Mouse (Mus musculus) limb, embryonic 14.5 days (tissue): Measurements from ENCODE around the gene 1520401A03Rik. TPM values are rescaled to one million over a fixed set of nuclear protein-coding genes. Genes with fewer than 3 reads are reported as not detected.

ENCODE experiments used
- ATAC-seq: fragments of 200-750 bp; cut with Nextera tagmentation; 2 replicates; pipeline ENCODE4 v1.8.0; 2017; ENCODE audit warnings: low read depth, moderate number of reproducible peaks, moderate TSS enrichment; ENCODE audit not compliant: low FRiP score
- DNase-seq: peaks from one replicate; pipeline ENCODE4 v3.0.0-alpha.2; 2015; ENCODE audit warnings: low spot score
- H3K27ac ChIP-seq: fragments of 300-500 bp; sonication (generic); replicated peaks from 2 replicates; pipeline ENCODE4 v1.5.1; 2014; ENCODE audit warnings: low read depth, mild to moderate bottlenecking, low read length, moderate library complexity, mixed read lengths
- H3K27me3 ChIP-seq: fragments of 300-500 bp; sonication (generic); 2 replicates; pipeline ENCODE4 v1.6.1; 2014; ENCODE audit warnings: low read length, mixed read lengths; ENCODE audit not compliant: control insufficient read depth, insufficient read depth
- H3K36me3 ChIP-seq: fragments of 300-500 bp; sonication (generic); 2 replicates; pipeline ENCODE4 v1.6.1; 2014; ENCODE audit warnings: mild to moderate bottlenecking, low read length, moderate library complexity, mixed read lengths; ENCODE audit not compliant: control insufficient read depth, insufficient read depth
- H3K4me1 ChIP-seq: fragments of 300-500 bp; sonication (generic); 2 replicates; pipeline ENCODE4 v1.6.1; 2014; ENCODE audit warnings: antibody characterized with exemption, low read length, mixed read lengths; ENCODE audit not compliant: control insufficient read depth, insufficient read depth
- H3K4me2 ChIP-seq: fragments of 300-500 bp; sonication (generic); replicated peaks from 2 replicates; pipeline ENCODE4 v1.6.1; 2014; ENCODE audit warnings: low read depth, mild to moderate bottlenecking, low read length, moderate library complexity; ENCODE audit not compliant: severe bottlenecking
- H3K4me3 ChIP-seq: fragments of 300-500 bp; sonication (generic); replicated peaks from 2 replicates; pipeline ENCODE4 v1.5.1; 2014; ENCODE audit warnings: low read length
- H3K9ac ChIP-seq: fragments of 300-500 bp; sonication (generic); 2 replicates; pipeline ENCODE4 v1.6.1; 2014; ENCODE audit warnings: mild to moderate bottlenecking, low read depth, low read length, moderate library complexity; ENCODE audit not compliant: severe bottlenecking
- H3K9me3 ChIP-seq: fragments of 300-500 bp; sonication (generic); 2 replicates; pipeline ENCODE4 v1.6.1; 2016; ENCODE audit warnings: low read length; ENCODE audit not compliant: control insufficient read depth
- POLR2A ChIP-seq: fragments of 200-500 bp; IDR thresholded peaks from 2 replicates; pipeline ENCODE4 v1.8.0; 2012; ENCODE audit warnings: inconsistent platforms, mild to moderate bottlenecking, moderate library complexity, borderline replicate concordance; ENCODE audit not compliant: insufficient read depth, insufficient read length; ENCODE audit errors: extremely low read depth
- WGBS: fragments of 180-500 bp; shearing (Covaris S2); extraction: QIAGEN DNeasy Blood & Tissue Kit; methylation state at CpG from one replicate; pipeline ENCODE4 v1.1.7; 2014; 5-methylcytosine and 5-hydroxymethylcytosine counted together
- polyA plus RNA-seq, 2 experiments: library from polyadenylated mRNA; depleted of rRNA in 1 of 2; stranded (reverse) in 1 of 2; unstranded in 1 of 2; fragments of >200 nt; fragmentation: Nextera tagmentation in 1 of 2; extraction: Ambion mirVana in 1 of 2; gene quantifications; 2 replicates each; pipeline versions ENCODE4 v1.2.1 to v1.2.3; 2012 to 2014

Gene 1520401A03Rik
- polyA plus RNA-seq, 2 experiments = 1.6 to 4.6 TPM

DNA sequence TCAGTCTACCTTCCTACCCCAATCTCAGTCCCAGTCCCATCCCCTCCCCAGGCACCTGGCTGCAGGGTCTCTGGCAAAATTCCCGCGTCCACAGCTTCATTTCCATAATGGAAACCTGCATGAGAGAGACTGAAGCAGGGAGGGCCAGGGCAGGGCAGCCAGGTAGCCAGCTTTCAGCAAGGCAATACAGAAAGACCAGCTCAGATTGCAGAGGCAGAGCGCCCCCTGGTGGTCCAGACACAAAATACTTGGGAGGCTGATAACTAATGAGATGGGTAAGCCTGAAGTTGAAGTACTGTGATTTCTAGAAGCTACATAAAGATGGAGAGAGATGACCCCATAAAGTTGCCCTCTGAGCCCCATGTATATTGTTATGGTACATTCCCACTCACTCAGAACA lies 16.4 kb downstream of the 1520401A03Rik start:
- WGBS = 6% methylated on average over 3 of the region's 3 CpGs
- no peak for ATAC-seq
- no peak for TF ChIP-seq POLR2A

DNA sequence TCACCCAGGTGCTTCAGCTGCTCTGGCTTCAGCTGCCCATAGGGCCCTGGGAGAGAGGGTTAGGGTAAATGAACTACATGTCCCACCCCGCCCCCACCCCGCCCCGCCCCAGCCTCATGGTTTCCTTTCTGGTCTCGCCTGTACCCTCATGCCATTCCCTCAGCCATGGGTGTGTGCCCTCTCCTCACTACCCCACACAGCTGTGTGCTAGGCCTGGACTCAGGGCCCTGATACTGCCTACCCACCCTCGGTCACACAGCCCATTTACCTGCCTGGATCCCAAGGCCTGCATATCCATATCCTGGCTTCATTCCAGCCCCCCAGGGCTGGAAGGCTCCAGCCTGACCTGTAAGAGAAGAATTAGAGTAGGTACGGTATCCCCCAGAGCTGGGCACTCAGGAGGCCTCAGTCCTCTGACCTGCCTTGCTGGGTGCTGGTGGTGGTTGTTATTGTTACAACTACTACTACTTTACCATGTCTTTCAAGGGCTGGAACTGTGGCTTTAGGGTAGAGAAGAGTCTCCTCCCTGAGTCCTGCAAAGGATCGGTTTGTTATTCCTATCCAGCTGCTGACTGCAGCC lies 17.0 kb downstream of the 1520401A03Rik start:
- no peak for ATAC-seq
- no peaks in the 10 kb centered on the region for H3K9me3 ChIP-seq
- H3K27me3 ChIP-seq = peaks cover 5% of the 10 kb centered on the region
- H3K9ac ChIP-seq = no peak overlapping the region
- no peak overlapping the region for H3K4me3 ChIP-seq
- H3K4me1 ChIP-seq = no peaks in the 10 kb centered on the region
- no peak overlapping the region for H3K27ac ChIP-seq
- no peak for TF ChIP-seq POLR2A
- no peak overlapping the region for H3K4me2 ChIP-seq
- DNase-seq = no peak
- no peaks in the 10 kb centered on the region for H3K36me3 ChIP-seq
- 69% methylated on average over 7 of the region's 7 CpGs for WGBS

More for the DNA sequence above, 16.4 kb downstream of the 1520401A03Rik start:
- H3K27ac ChIP-seq = no peak overlapping the region
- no peaks in the 10 kb centered on the region for H3K4me1 ChIP-seq
- no peak overlapping the region for H3K9ac ChIP-seq
- H3K36me3 ChIP-seq = no peaks in the 10 kb centered on the region
- DNase-seq = peak; percentile 72
- H3K27me3 ChIP-seq = no peaks in the 10 kb centered on the region
- H3K4me3 ChIP-seq = no peak overlapping the region
- H3K9me3 ChIP-seq = no peaks in the 10 kb centered on the region
- no peak overlapping the region for H3K4me2 ChIP-seq

DNA sequence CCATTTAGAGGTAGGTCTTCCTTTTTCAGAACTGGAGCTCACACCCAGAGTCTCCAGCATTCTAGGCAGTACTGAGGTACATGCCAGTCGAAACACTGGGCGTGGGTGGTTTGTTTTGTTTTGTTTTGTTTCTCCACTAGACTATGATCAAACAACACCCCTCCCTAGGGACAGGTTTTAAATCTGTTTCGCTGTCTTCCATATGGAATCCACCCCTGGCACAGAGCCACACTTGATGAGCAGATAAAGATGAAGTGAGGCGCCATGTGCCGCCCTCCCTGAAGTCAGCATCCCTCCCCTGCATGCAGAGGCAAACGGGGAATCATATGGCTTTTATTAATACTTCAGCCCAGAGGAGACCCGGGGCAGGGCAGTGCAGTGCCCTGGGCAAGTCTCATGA lies 17.8 kb downstream of the 1520401A03Rik start:
- 31% methylated on average over 7 of the region's 7 CpGs for WGBS
- Histone ChIP-seq H3K9ac (no peak overlapping the region), H3K27ac (no peak overlapping the region), H3K36me3 (no peaks in the 10 kb centered on the region), H3K9me3 (no peaks in the 10 kb centered on the region), H3K4me2 (no peak overlapping the region), H3K4me1 (no peaks in the 10 kb centered on the region), H3K4me3 (no peak overlapping the region), H3K27me3 (peaks cover 14% of the 10 kb centered on the region)
- ATAC-seq = no peak
- peak; percentile 50 for DNase-seq
- no peak for TF ChIP-seq POLR2A

GRCm38 (mm10) chr17:23703301-23703700 lies 19.3 kb downstream of the 1520401A03Rik start:
- Histone ChIP-seq H3K4me2 (no peak overlapping the region), H3K9ac (no peak overlapping the region), H3K36me3 (no peaks in the 10 kb centered on the region), H3K9me3 (no peaks in the 10 kb centered on the region), H3K4me1 (peaks cover 3% of the 10 kb centered on the region; the same call in 1 of the 2 replicates), H3K27me3 (peaks cover 27% of the 10 kb centered on the region), H3K27ac (no peak overlapping the region), H3K4me3 (no peak overlapping the region)
- WGBS = 85% methylated on average over 9 of the region's 9 CpGs
- TF ChIP-seq POLR2A = no peak
- no peak for DNase-seq
- no peak for ATAC-seq

- no peak overlapping the region for H3K27ac ChIP-seq
- 2% methylated on average over 21 of the region's 28 CpGs for WGBS
- no peak for TF ChIP-seq POLR2A
- peaks cover 7% of the 10 kb centered on the region; the same call in 1 of the 2 replicates for H3K4me1 ChIP-seq
- no peaks in the 10 kb centered on the region for H3K9me3 ChIP-seq
- peak overlapping the region; percentile 62 for H3K4me3 ChIP-seq
- ATAC-seq (peak; percentile 88), DNase-seq (peak; percentile 90)
- no peaks in the 10 kb centered on the region for H3K36me3 ChIP-seq
- peaks cover 27% of the 10 kb centered on the region for H3K27me3 ChIP-seq
- H3K9ac ChIP-seq = peak overlapping the region; percentile 43
- peak overlapping the region; percentile 99 for H3K4me2 ChIP-seq
These were observed 22.5 kb downstream of the 1520401A03Rik start for GRCm38 (mm10) chr17:23700079-23700478.
